Mouse (Mus musculus) urinary bladder, postnatal 36 days (tissue): ENCODE results near the gene Mdn1.

Experiments used
- DNase-seq, 2 experiments: peaks; one replicate each; pipeline ENCODE4 v3.0.0; 2022; ENCODE audit warnings: low spot score in 2 of 2, mixed read lengths in 1 of 2

Mdn1 gene

DNA sequence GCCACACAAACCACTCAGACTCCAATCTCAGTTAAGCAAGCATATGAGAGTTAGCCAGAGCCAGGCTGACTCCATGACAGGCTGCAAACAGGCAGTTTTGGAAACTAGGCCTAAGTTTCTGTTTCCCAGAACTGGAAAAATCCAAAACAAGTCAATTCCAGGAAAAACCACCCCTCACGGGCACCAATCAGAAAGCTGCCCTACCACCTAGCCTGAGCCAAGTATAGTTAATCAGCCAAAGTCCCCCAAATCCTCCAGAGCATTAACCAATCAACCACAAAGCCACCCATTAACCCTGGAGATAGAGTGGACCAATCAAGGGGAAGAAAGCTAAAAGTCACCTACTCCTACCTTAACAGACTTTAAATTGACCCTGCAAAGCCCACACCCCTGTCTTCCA is 130.2 kb downstream of the Mdn1 start:
- DNase-seq: no peak

DNA sequence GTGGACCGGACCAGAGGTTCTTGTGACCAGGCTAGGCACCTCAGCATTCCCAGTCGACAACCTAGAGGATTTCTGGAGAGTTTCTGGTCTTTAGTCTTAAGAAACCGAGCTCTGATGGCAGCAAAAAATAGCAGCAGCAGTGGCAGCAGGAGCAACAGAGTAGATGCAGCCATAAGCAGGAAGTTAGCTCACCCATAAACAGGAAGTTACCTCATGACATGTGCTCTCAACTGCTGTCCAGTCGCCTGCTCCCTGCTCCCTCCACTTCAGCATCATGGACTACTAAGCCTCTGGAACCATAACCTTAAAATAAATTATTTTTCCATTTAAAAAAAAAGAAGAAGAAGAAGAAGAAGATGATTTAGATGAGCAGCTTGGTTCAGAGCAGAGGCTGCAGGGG is 132.1 kb downstream of the Mdn1 start:
- DNase-seq: no peak

GRCm38 (mm10) chr4:32798976-32799375 is 142.1 kb downstream of the Mdn1 start:
- DNase-seq: no peak

DNA sequence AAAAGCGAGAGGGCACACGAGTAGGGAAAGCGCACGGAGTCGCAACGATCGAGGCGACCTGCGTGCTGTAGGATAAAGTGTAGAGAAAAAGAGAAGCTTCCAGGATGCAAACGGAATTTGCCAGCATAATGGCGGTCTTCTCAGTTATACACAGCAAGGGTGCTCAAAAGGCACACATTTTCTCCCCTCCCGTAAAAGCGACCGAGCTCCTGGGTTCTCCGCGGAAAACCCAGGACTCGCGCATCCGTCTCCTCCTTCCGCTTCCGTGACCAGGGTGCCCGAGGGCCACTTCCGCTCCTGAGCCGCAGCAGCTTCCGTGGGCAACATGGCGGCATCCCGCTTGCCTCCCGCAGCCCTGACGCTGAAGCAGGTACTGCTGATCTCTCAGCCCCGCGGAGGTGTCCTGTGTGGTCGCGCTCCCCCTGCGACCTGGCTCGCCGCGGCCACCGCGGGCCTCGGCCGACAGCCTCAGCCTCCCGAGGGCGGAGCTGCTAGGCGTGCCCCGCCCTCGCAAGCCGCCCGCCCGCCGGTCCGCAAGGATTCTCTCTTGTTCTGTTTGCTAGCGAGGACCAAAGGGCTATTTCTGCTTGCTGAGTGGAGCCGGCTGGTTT is 143.2 kb downstream of the Mdn1 start, which contains the start of gene Lyrm2:
TSS of gene Lyrm2 (plus strand) at position 288 of the 611 bp plus-strand sequence.
- DNase-seq: peak; percentile 73 to 83

DNA sequence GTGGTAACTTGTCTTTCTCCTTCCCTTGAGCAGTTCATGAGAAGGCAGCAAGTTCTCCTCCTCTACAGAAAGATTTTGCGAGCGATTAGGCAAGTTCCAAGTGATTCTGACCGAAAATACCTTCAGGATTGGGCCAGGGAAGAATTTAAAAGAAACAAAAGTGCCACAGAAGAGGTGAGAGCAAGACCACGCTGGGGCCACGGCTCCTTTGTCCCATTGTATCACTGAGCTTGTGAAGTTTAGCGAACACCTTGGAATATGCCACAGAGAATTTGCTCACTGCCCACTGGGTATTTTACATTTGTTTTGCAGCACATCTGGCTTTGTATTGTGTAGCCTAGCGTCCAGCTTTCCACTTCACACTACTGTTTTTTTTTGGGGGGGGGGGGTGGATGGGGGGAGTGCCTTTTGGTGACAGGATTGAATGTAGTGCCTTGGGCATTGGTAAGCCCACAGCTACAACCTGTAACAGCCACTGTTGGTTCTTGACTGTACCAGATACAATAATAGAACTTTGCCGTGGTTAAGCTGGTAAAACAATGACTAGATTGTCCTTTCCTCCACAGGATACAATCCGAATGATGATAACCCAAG is 143.8 kb downstream of the Mdn1 start:
- no peak for DNase-seq

DNA sequence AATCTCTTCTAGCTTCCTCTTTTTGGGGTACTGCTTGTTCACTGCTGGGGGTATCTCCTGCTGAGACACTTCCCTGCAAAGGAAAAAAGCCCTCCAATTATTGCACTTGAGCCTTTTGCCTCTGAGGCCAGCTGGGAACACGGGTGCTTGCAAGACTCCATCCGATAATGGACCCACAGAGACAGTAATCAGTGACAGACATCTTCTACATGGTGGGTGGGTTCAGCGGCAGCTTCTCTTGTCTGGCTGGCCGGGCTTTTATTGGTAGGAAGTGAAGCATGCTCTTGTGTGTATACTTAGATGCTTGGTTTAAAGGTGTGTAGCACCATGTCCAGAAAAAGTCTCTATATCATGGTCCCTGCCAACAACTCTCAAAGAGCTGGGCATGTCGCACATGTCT is 160.6 kb downstream of the Mdn1 start:
- no peak for DNase-seq

GRCm38 (mm10) chr4:32820676-32821075 is 163.8 kb downstream of the Mdn1 start:
- DNase-seq: no peak

DNA sequence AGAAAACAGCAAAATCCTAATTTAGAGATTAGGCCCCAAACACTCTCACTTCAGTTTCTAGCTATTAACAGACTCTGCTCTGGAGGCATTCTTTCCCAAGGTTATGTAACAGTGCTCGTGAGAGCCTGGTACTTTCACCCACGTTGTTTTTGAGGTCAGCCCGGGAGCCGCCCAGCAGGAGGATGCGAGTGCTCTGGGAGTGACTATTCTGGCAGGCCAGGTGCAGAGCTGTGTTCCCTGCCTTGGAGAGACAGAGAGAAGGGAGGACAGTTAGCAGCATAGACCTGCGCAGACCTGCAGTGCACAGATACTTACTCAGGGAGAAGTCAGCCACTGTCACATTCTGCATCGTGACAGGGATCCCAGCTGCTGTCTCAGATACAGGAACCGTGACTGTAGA is 167.3 kb downstream of the Mdn1 start:
- no peak for DNase-seq
